Mouse (Mus musculus): ENCODE results near the gene Aqp8.

GRCm38 (mm10) chr7:123416803-123417202, 45.3 kb upstream of the Aqp8 start:
- TF ChIP-seq CTCF (IDR thresholded peaks at IDR 0.05; ENCODE audit: low read depth) (no peak), EP300 (optimal IDR thresholded peaks at IDR 0.05) (no peak)
